Mouse (Mus musculus): ENCODE data around the gene Aspn. TPM values are rescaled to one million over a fixed set of nuclear protein-coding genes. Genes with fewer than 3 reads are reported as not detected.
"Not testable (repeated sequence)": the region's sequence is repeated elsewhere in the genome, so short reads cannot be mapped to it uniquely, and the experiment has no call there.

Gene Aspn
- total RNA-seq, 2 experiments from 2014 or later: 13.0 to 19.6 TPM

DNA sequence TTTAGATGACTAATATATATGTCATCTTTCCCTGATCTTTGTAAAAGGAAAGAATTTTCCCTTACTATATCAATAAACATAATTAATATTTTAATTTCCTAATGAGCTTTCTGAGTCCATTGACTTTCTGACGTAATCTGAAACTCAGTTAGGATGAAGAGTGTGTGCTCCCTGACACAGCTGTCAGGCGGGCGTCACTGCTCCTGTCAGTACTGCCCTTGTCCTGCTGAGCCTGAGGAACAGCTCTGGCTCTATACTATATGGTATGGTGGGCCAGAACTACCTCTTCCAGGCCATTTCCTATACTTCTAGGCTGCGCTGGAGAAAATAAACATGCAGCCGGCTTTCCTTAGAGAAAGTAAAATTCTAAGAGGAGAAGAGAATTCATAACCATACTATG is 10.3 kb downstream of the Aspn start:
- intact Hi-C loops (cut with DNase I): no loop called here
- no peak for TF ChIP-seq CTCF (IDR thresholded peaks at IDR 0.05)
- no peak for DNase-seq
- no peak overlapping the region for H3K27ac ChIP-seq
- no peak overlapping the region for H3K4me3 ChIP-seq

DNA sequence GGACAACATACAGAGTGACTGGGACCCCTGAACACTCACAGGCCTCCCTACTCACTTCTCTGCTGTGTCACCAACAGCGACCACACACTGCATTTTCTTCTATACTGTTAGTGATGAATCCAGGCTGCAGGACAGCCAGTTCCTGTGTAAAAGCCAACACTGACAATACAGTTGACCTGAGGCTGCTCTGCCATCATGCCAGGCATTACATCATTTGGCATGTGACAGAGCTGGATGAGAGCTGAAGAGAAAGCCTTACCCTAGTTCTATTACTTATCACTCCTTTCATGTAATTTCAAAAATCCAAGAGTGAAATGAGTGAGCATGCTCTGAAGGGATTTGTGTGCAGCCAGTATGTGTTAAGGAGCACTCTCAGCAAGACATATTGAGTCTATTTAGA is 12.0 kb downstream of the Aspn start:
- Histone ChIP-seq H3K4me3 (no peak overlapping the region), H3K27ac (peak overlapping the region; percentile 13; the same call in 1 of the 2 replicates)
- intact Hi-C loops (cut with DNase I): no loop called here
- no peak for TF ChIP-seq CTCF (IDR thresholded peaks at IDR 0.05)
- DNase-seq: peak; percentile 48

GRCm38 (mm10) chr13:49556924-49557323 is 12.7 kb downstream of the Aspn start:
- no peak overlapping the region for H3K27ac ChIP-seq
- intact Hi-C loops (cut with DNase I): no loop called here
- H3K4me3 ChIP-seq: no peak overlapping the region
- no peak for TF ChIP-seq CTCF (IDR thresholded peaks at IDR 0.05)
- no peak for DNase-seq

GRCm38 (mm10) chr13:49559185-49559584 is 14.9 kb downstream of the Aspn start:
- peak; percentile 62 for TF ChIP-seq CTCF (IDR thresholded peaks at IDR 0.05)
- Histone ChIP-seq H3K27ac (no peak overlapping the region; the same call in 1 of the 2 replicates), H3K4me3 (no peak overlapping the region)
- intact Hi-C loops (cut with DNase I): no loop called here
- DNase-seq: peak; percentile 61

DNA sequence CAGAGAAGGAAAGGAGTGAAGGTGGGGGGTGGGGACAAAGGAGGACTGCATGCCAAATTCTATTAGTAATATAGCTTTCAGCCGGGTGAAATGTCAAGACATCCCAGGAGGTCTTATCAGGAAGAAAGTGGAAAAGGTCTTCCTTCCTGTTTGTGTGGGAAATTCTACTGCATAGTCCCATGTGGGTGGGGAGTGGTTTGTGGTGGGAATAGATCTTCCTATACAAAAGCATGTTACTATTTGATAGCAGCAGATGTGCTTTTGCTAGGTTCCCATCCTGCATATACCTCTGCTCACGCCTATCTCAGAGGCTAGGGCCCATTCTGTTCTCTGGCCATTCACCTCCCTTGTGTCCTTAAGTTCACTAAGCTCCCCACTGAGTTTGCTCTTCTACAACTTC is 16.6 kb downstream of the Aspn start:
- H3K27ac ChIP-seq: no peak overlapping the region
- no peak overlapping the region for H3K4me3 ChIP-seq
- intact Hi-C loops (cut with DNase I): loop anchor here (5.0 kb wide), 1 partner anchor 81 kb away; no protein-coding TSS in a partner anchor
- no peak for TF ChIP-seq CTCF (IDR thresholded peaks at IDR 0.05)
- DNase-seq: no peak

GRCm38 (mm10) chr13:49564347-49564746 is 20.1 kb downstream of the Aspn start:
- no peak for TF ChIP-seq CTCF (IDR thresholded peaks at IDR 0.05)
- intact Hi-C loops (cut with DNase I): loop anchor here (5.0 kb wide), 1 partner anchor 78 kb away; no protein-coding TSS in a partner anchor
- no peak overlapping the region for H3K27ac ChIP-seq
- no peak overlapping the region for H3K4me3 ChIP-seq
- DNase-seq: no peak

- H3K4me3 ChIP-seq: no peak overlapping the region
- DNase-seq: no peak
- intact Hi-C loops (cut with DNase I): no loop called here
- no peak overlapping the region for H3K27ac ChIP-seq
- no peak for TF ChIP-seq CTCF (IDR thresholded peaks at IDR 0.05)
These were observed 26.1 kb downstream of the Aspn start for GRCm38 (mm10) chr13:49570371-49570770.

DNA sequence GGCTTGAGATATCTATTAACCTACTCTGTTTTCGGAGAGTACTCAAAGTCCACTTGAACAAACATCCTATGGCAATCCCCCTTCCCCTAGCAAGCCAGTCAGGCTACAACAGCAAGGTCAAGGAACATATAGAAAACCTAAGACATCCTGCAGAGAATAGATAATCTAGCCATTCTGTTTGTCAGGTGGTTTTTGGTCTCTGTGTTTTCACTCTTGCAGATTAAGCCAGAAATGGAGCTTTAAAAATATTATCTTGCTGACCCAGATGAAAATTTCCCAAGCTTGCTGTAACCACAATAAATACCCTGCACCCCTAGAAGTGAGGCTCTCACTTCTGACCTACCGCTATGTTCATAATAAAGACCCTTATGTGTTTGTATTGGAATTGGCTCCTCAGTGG is 27.2 kb downstream of the Aspn start:
- Histone ChIP-seq H3K4me3 (no peak overlapping the region), H3K27ac (no peak overlapping the region)
- no peak for TF ChIP-seq CTCF (IDR thresholded peaks at IDR 0.05)
- intact Hi-C loops (cut with DNase I): no loop called here
- DNase-seq: no peak

DNA sequence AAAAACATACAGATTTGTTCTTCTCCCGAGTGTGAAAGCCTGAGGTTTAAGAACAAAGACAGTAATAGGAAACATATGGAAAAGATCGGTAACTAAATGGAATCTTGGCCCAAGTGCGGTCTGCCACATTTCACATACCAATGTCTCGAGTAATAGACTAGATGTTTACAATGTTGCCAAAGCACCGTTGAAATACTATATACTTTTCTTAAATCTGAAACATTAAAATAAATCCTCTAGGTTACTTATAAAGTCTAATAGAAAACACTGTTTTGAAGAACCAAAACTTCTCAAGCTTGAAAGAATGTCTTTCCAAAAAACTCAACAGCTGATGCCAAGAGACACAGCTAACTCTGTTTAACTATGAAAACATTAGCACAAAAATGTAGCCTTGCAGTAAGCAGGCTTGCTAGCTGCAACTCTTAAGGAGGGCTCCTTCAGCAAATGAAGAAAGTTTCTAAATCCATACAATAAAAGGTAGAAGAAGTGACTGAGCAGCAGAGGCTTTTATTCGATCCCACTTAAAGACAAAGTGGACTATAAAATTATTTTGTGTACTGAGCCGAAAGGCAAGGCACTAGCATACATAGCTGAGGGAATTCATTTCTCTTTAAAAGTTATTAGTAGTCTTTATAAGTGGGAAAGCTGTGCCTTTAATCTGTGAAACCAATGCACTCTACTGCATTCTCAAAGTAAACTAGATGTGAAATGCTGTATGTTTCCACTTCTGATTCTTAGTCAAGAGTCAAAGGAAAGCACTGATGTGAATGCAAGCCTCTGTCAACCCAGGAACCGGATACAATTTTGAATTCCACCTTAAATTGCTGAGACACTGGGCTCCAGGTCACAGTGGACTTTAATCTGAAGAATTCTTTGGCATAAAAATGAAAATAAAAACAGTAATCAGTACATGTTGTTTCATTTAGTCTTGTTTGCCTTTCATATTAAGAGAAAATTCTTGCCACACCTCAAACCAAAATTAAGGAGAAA is 37.6 kb downstream of the Aspn start, which contains the start of gene Omd:
Gene Omd, plus strand, starts transcription at position 922 of the 990 bp plus-strand sequence.
- Histone ChIP-seq H3K27ac (peak within 1 kb of the TSS; percentile 86), H3K4me3 (peak within 1 kb of the TSS; percentile 59)
- no peak for TF ChIP-seq CTCF (IDR thresholded peaks at IDR 0.05)
- no peak for DNase-seq
- intact Hi-C loops (cut with DNase I): no loop called here

DNA sequence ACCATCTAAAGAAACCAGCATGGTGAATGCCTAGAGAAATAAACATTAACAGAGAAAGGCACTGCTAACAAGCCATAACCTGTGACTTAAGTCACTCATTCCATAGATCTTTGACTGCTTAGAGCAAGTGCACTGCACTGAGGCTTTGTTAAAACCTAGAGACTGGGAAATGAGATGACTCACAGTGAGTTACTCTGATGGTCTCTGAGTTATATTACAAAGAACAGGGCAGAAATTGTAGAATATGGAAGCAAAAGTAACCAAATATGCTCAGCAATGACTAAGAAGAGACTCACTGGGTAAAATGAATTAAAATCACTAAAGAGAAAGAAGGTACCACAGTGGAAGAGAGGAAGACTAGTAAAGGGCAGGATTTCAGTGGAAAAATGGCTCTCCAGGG is 39.6 kb downstream of the Aspn start:
- peak overlapping the region; percentile 86 for H3K27ac ChIP-seq
- H3K4me3 ChIP-seq: peak overlapping the region; percentile 18
- no peak for DNase-seq
- no peak for TF ChIP-seq CTCF (IDR thresholded peaks at IDR 0.05)
- intact Hi-C loops (cut with DNase I): no loop called here

DNA sequence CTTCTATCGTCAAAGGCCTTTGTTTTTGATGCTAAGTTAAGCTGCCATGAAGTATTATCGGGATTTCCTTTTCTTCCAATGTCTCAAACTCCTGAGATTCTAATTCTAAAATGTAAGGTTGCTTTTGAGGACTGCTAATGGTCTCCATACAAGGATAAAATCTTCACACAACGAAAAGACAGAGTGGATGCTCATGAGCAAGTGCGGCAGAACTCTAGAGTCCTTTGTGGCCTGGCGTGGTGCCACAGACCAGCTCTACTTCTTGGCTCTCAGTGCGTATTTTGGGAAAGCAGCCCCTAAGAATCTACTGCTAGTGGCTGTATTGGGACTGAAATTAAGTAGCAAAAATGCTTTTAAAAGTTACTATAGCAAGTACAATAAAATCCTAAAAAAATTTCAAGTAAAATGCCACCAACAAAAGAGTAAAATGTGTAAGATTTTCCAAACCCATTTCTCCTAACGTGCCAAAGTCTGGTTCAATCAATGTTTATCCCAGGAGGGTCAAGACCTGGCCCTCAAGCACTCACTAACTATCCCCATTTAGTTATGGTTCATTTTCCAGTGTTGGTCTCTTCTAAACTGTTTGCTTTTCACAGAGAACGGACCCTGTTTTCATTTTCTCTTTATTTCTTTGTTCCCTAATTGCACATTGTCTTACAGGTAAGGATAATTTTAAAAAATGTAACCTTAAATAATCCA is 40.2 kb downstream of the Aspn start:
- intact Hi-C loops (cut with DNase I): no loop called here
- Histone ChIP-seq H3K27ac (peak overlapping the region; percentile 86), H3K4me3 (peak overlapping the region; percentile 18)
- peak; percentile 67 for DNase-seq
- no peak for TF ChIP-seq CTCF (IDR thresholded peaks at IDR 0.05)

DNA sequence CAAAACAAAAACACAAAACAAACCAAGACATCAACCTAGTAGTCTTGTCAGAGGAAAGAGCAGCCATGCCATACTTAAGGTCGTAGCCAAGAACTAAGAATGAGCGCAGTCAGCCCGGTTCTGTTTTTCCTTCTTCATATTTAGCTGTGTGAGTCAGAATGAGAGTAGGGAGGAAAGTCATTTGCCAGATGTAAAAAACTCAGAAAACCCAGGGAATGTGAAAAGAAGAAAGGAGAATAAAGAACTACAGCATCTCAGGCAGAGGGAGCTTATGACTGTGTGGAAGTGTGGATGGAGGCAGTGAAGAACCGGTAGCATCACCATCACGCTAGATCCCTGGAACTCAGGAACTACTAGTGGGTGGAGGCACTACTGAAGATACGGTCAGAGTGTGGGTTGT is 41.8 kb downstream of the Aspn start:
- intact Hi-C loops (cut with DNase I): no loop called here
- no peak for DNase-seq
- Histone ChIP-seq H3K4me3 (no peak overlapping the region; the same call in 1 of the 2 replicates), H3K27ac (peak overlapping the region; percentile 86)
- no peak for TF ChIP-seq CTCF (IDR thresholded peaks at IDR 0.05)

DNA sequence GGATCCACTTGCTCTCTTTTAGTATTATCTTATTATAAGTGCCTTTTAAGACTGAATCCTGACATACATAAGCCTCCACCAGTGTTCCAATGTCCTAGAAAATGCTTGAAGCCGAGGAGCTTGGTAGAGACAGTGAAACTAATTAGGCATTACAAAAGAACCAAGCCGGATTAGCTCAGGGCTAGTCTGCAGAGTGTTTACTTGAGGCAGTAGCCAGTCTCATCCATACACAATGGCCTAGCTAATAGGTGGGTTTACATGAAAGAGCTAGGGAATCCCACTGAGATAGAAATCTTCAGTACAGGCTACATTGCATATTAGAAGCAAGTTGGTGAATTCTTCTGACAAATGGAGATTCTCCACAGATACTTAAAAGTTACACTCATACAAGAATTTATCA is 58.3 kb downstream of the Aspn start:
- H3K4me3 ChIP-seq; DNase-seq; intact Hi-C loops (cut with DNase I); H3K27ac ChIP-seq: not testable (repeated sequence)

All from gastrocnemius, adult 2 months (tissue).